In the genomic region with DNA sequence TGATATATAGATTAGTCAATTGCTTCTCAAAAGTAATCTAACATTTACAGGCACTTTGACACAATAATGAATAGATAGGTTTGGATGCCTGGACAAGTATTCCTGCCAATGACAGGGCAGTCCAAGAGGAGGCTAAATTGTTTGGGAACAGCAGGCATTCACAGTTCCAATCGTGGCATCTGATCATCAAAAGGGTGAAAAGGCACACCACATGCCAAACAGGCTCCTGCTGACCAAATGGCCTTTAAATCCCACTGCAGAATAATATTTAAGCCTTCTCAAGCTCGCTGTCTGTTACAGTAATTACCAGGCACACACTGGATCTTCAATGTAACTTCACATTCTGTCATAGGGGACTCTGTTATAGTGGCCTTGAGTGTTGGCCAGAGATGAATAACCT, we compare ENCODE assay signal across 14 mouse cellular contexts.
"Had no signal": no experiment of that assay in that cellular context is flagged by ENCODE, and none has a peak within 500 bp of the region (broad histone marks: within the 10 kb centered on the region; RNA-seq: fewer than 3 reads in every experiment).

No protein-coding gene starts in this region.

- H3K4me2 ChIP-seq: limb, embryonic 15.5 days; liver, embryonic 12.5 days; lung, embryonic 15.5 days; midbrain, embryonic 11.5 days; neural tube, embryonic 13.5 days had no signal

- H3K27ac ChIP-seq: layer of hippocampus, adult 2 months; limb, embryonic 15.5 days; liver, embryonic 12.5 days; lung, embryonic 15.5 days; macrophage; neural tube, embryonic 13.5 days had no signal

- H3K4me3 ChIP-seq: layer of hippocampus, adult 2 months; limb, embryonic 15.5 days; liver, embryonic 12.5 days; lung, embryonic 15.5 days; megakaryocyte, embryonic 14.5 days; neural tube, embryonic 13.5 days had no signal

- H3K36me3 ChIP-seq: limb, embryonic 15.5 days; liver, embryonic 12.5 days; lung, embryonic 15.5 days; neural tube, embryonic 13.5 days had no signal

- DNase-seq: kidney, postnatal 10 days; kidney, postnatal 4 days; lung, postnatal 14 days; retina, postnatal 1 day; thymus, postnatal 36 days had no signal

- H3K4me1 ChIP-seq: limb, embryonic 15.5 days; liver, embryonic 12.5 days; lung, embryonic 15.5 days; megakaryocyte, embryonic 14.5 days; neural tube, embryonic 13.5 days had no signal

- ATAC-seq: liver, embryonic 12.5 days; midbrain, embryonic 16.5 days had no signal

- H3K9me3 ChIP-seq: limb, embryonic 15.5 days; liver, embryonic 12.5 days; lung, embryonic 15.5 days; megakaryocyte, embryonic 14.5 days; neural tube, embryonic 13.5 days had no signal

- H3K27me3 ChIP-seq: limb, embryonic 15.5 days; liver, embryonic 12.5 days; lung, embryonic 15.5 days; megakaryocyte, embryonic 14.5 days; neural tube, embryonic 13.5 days had no signal

- H3K9ac ChIP-seq: limb, embryonic 15.5 days; liver, embryonic 12.5 days; lung, embryonic 15.5 days; neural tube, embryonic 13.5 days had no signal
